Mouse (Mus musculus) erythroblast, embryonic 14.5 days (primary cell): ENCODE measurements at regions not wholly inside any gene's neighbourhood (a gene's known extent, or its start where the extent isn't known, plus 50 kb on each side); places are given as distances from the start of the nearest gene placed in this dataset.

Experiments used
- GATA1 ChIP-seq: IDR thresholded peaks from 2 replicates; pipeline ENCODE4 v1.6.1; 2012; ENCODE audit warnings: low read length, inconsistent platforms, mixed read lengths
- TAL1 ChIP-seq: IDR thresholded peaks from 3 replicates; pipeline ENCODE4 v1.6.1; 2012; ENCODE audit warnings: low read length, inconsistent platforms, mixed read lengths

DNA sequence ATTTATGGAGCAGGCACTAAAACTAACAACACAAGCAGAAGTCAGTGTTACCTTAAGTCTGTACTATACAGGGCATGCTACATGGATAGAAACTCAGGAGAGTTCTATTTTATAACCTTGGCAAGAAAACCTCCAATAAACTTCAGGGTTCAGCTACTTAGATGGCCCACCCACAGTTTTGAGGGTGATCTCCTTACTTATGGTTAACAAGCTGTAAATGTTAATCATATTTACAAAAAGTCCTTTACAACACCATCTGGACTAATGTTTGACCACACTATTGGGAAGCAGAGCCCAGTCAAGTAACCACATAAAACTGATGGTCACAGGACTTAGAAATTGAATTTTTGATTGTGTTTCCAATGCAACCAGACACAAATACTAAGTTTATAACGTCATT is 187.8 kb downstream of the Car2 start:
- TF ChIP-seq GATA1 (no peak), TAL1 (no peak)
